Mouse (Mus musculus): Measurements from ENCODE around the gene Yif1a. TPM values are rescaled to one million over a fixed set of nuclear protein-coding genes. Genes with fewer than 3 reads are reported as not detected.

Yif1a gene
- polyA plus RNA-seq, 1 experiment from 2014 or later, result 101 TPM

Other genes with a start within 250 kb of the Yif1a start
- 59.3 and 64.5 TPM in 2 replicates for gene Ccs, start 249.2 kb upstream of the Yif1a start, polyA plus RNA-seq (2015; fragmentation: Nextera tagmentation; extraction: Ambion mirVana)
- gene Ccdc87, start 249.2 kb upstream of the Yif1a start, polyA plus RNA-seq (2015; fragmentation: Nextera tagmentation; extraction: Ambion mirVana), result not detected in 2 replicates
- 48.2 and 58.1 TPM in 2 replicates for gene Ctsf, start 233.4 kb upstream of the Yif1a start, polyA plus RNA-seq (2015; fragmentation: Nextera tagmentation; extraction: Ambion mirVana)
- 10.6 and 12.0 TPM in 2 replicates for gene Actn3, start 210.6 kb upstream of the Yif1a start, polyA plus RNA-seq (2015; fragmentation: Nextera tagmentation; extraction: Ambion mirVana)
- 10.8 and 12.0 TPM in 2 replicates for gene Zdhhc24, start 209.9 kb upstream of the Yif1a start, polyA plus RNA-seq (2015; fragmentation: Nextera tagmentation; extraction: Ambion mirVana)
- 5.2 and 6.7 TPM in 2 replicates for gene Bbs1, start 181.9 kb upstream of the Yif1a start, polyA plus RNA-seq (2015; fragmentation: Nextera tagmentation; extraction: Ambion mirVana)
- gene Dpp3, start 160.3 kb upstream of the Yif1a start, polyA plus RNA-seq (2015; fragmentation: Nextera tagmentation; extraction: Ambion mirVana), result 96.4 and 108 TPM in 2 replicates
- gene Peli3, start 145.4 kb upstream of the Yif1a start, polyA plus RNA-seq (2015; fragmentation: Nextera tagmentation; extraction: Ambion mirVana), result 2.9 and 3.0 TPM in 2 replicates
- gene Mrpl11, start 126.4 kb upstream of the Yif1a start, polyA plus RNA-seq (2015; fragmentation: Nextera tagmentation; extraction: Ambion mirVana), result 108 and 125 TPM in 2 replicates
- 0.18 TPM in 1 of 2 replicates, not detected in the other for gene Npas4, start 98.2 kb upstream of the Yif1a start, polyA plus RNA-seq (2015; fragmentation: Nextera tagmentation; extraction: Ambion mirVana)
- gene Slc29a2, start 64.7 kb upstream of the Yif1a start, polyA plus RNA-seq (2015; fragmentation: Nextera tagmentation; extraction: Ambion mirVana), result 6.0 and 7.0 TPM in 2 replicates
- gene B4gat1, start 49.7 kb upstream of the Yif1a start, polyA plus RNA-seq (2015; fragmentation: Nextera tagmentation; extraction: Ambion mirVana), result 51.0 and 51.7 TPM in 2 replicates
- 2.1 and 2.3 TPM in 2 replicates for gene AC124502.3, start 49.6 kb upstream of the Yif1a start, polyA plus RNA-seq (2015; fragmentation: Nextera tagmentation; extraction: Ambion mirVana)
- 44.0 and 51.6 TPM in 2 replicates for gene Brms1, start 47.2 kb upstream of the Yif1a start, polyA plus RNA-seq (2015; fragmentation: Nextera tagmentation; extraction: Ambion mirVana)
- gene Rin1, start 38.1 kb upstream of the Yif1a start, polyA plus RNA-seq (2015; fragmentation: Nextera tagmentation; extraction: Ambion mirVana), result 3.0 and 4.2 TPM in 2 replicates
- 50.3 and 74.1 TPM in 2 replicates for gene Cd248, start 20.5 kb upstream of the Yif1a start, polyA plus RNA-seq (2015; fragmentation: Nextera tagmentation; extraction: Ambion mirVana)
- 1.3 and 1.8 TPM in 2 replicates for gene Tmem151a, start 3.0 kb upstream of the Yif1a start, polyA plus RNA-seq (2015; fragmentation: Nextera tagmentation; extraction: Ambion mirVana)
- gene Cnih2, start 10.0 kb downstream of the Yif1a start, polyA plus RNA-seq (2015; fragmentation: Nextera tagmentation; extraction: Ambion mirVana), result 13.3 and 15.1 TPM in 2 replicates
- 268 and 290 TPM in 2 replicates for gene Rab1b, start 18.5 kb downstream of the Yif1a start, polyA plus RNA-seq (2015; fragmentation: Nextera tagmentation; extraction: Ambion mirVana)
- 27.5 and 27.8 TPM in 2 replicates for gene Klc2, start 30.0 kb downstream of the Yif1a start, polyA plus RNA-seq (2015; fragmentation: Nextera tagmentation; extraction: Ambion mirVana)
- gene Pacs1, start 184.6 kb downstream of the Yif1a start, polyA plus RNA-seq (2015; fragmentation: Nextera tagmentation; extraction: Ambion mirVana), result 23.2 and 25.0 TPM in 2 replicates
- 351 and 362 TPM in 2 replicates for gene Sf3b2, start 206.9 kb downstream of the Yif1a start, polyA plus RNA-seq (2015; fragmentation: Nextera tagmentation; extraction: Ambion mirVana)
- gene Gal3st3, start 209.8 kb downstream of the Yif1a start, polyA plus RNA-seq (2015; fragmentation: Nextera tagmentation; extraction: Ambion mirVana), result 3.8 and 3.9 TPM in 2 replicates
- not detected in 2 replicates for gene Catsper1, start 247.2 kb downstream of the Yif1a start, polyA plus RNA-seq (2015; fragmentation: Nextera tagmentation; extraction: Ambion mirVana)

All from kidney, embryonic 15.5 days (tissue).